Mouse (Mus musculus): ENCODE results near the gene Mndal. TPM values are rescaled to one million over a fixed set of nuclear protein-coding genes. Genes with fewer than 3 reads are reported as not detected.
"Not testable (repeated sequence)": the region's sequence is repeated elsewhere in the genome, so short reads cannot be mapped to it uniquely, and the experiment has no call there.

The Mndal gene
- polyA plus RNA-seq, 1 experiment: 11.4 TPM

DNA sequence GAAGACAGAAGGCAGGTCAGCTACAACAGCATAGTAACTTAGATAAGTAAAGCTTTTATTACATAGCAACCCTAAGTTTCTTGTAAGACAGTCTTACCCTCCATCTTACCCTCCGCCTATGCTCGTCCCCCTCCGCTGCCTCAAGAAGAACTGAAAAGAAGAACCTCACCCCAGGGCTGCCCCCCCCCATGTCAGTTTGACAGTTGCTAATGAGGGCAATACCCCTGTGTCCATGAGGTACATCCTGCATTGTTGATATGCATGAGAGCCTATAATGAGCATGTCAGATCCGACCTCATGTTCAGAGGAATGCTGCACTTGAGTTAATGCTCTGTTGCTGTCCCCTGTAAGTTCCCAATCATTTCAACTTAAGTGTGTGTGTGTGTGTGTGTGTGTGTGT lies 89.4 kb downstream of the Mndal start:
- H3K4me1 ChIP-seq (ENCODE audit: control insufficient read depth, insufficient read depth, insufficient read length, low read length); H3K4me3 ChIP-seq (ENCODE audit: insufficient read depth, low read depth, low read length); H3K27ac ChIP-seq (replicated peaks; ENCODE audit: low read depth, low read length): not testable (repeated sequence)

DNA sequence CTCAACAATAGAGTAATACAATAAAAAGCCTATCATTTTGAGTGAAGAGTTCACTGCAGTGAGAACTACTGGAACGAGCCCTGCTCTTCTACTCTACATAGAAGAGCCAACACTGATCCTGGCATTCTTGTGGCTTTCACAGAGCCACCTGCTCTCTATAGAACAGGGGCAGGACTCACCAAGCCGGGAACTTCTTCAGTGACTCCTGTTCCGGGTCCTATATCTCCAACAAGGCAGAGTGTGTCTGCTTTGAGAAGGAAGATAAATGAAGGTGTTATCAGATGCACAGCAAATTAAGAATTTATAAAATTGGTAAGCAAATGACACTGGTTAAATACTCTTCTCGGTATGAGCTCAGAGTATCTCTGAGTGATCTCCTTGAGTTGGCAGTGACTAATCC lies 96.1 kb downstream of the Mndal start:
- not testable (repeated sequence) for H3K27ac ChIP-seq (replicated peaks; ENCODE audit: low read depth, low read length); H3K4me1 ChIP-seq (ENCODE audit: control insufficient read depth, insufficient read depth, insufficient read length, low read length); H3K4me3 ChIP-seq (ENCODE audit: insufficient read depth, low read depth, low read length)

DNA sequence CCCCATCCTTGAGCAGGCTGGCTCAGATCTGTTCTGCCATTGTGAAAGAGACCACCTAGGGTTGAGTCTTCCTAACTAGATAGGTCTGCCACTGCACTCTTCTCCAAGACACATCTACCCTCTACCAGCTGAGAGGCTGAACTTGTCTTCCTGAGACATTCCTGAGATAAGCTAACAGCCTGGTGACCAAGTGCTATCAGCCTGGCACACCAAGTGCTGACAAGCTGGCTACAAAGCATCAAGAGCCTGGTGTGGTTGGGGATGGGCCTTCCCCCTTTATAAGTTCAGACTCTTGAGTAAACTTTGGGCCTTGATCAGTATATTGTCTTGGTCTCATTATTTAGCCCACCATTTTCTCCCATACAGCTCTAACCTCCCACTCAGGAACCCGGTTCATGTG lies 97.5 kb downstream of the Mndal start:
- Histone ChIP-seq H3K4me3 (ENCODE audit: insufficient read depth, low read depth, low read length) (no peak overlapping the region), H3K27ac (replicated peaks; ENCODE audit: low read depth, low read length) (no peak overlapping the region), H3K4me1 (ENCODE audit: control insufficient read depth, insufficient read depth, insufficient read length, low read length) (no peaks in the 10 kb centered on the region)

DNA sequence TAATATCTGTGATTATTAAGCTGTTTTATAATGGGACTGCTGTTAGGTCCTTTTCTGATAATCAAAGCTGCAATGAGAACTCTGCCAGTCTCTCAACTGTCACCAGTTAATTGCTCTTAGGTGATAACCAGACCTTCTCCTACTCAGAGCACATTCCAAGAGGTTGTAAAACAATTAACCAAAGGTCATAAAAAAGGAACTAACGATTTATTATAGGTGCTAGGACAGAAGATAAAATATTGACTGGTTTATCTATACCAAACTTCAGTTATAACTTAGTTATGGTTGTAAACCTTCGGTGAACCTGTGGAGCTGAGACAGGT lies 120.8 kb downstream of the Mndal start:
- not testable (repeated sequence) for H3K4me1 ChIP-seq (ENCODE audit: control insufficient read depth, insufficient read depth, insufficient read length, low read length); H3K27ac ChIP-seq (replicated peaks; ENCODE audit: low read depth, low read length); H3K4me3 ChIP-seq (ENCODE audit: insufficient read depth, low read depth, low read length)

GRCm38 (mm10) chr1:173820794-173821480 lies 121.4 kb downstream of the Mndal start:
- H3K4me3 ChIP-seq (ENCODE audit: insufficient read depth, low read depth, low read length); H3K4me1 ChIP-seq (ENCODE audit: control insufficient read depth, insufficient read depth, insufficient read length, low read length); H3K27ac ChIP-seq (replicated peaks; ENCODE audit: low read depth, low read length): not testable (repeated sequence)

DNA sequence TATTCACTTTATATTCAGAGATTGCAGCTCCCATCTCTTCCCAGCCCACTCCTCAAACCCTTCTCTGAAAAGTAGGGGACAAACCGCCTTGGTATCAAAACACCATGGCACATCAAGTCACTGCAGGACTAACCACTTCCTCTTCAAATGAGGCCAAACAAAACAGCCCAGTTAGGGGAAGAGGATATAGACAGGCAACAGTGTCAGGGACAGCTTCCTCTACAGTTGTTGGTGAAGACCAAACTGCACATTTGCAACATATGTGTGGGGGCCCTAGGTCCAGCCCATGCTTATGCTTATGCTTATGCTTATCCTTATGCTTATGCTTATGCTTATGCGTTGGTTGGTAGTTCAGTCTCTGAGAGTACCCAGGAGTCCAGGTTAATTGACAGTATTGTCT lies 133.0 kb downstream of the Mndal start:
- H3K4me3 ChIP-seq (ENCODE audit: insufficient read depth, low read depth, low read length); H3K4me1 ChIP-seq (ENCODE audit: control insufficient read depth, insufficient read depth, insufficient read length, low read length); H3K27ac ChIP-seq (replicated peaks; ENCODE audit: low read depth, low read length): not testable (repeated sequence)

GRCm38 (mm10) chr1:173802689-173803281 lies 139.5 kb downstream of the Mndal start:
- H3K4me3 ChIP-seq (ENCODE audit: insufficient read depth, low read depth, low read length): peak overlapping the region; percentile 51
- not testable (repeated sequence) for H3K4me1 ChIP-seq (ENCODE audit: control insufficient read depth, insufficient read depth, insufficient read length, low read length)
- H3K27ac ChIP-seq (replicated peaks; ENCODE audit: low read depth, low read length): peak overlapping the region; percentile 88

GRCm38 (mm10) chr1:173802207-173802606 lies 140.1 kb downstream of the Mndal start:
- peak overlapping the region; percentile 80 for H3K27ac ChIP-seq (replicated peaks; ENCODE audit: low read depth, low read length)
- peak overlapping the region; percentile 51 for H3K4me3 ChIP-seq (ENCODE audit: insufficient read depth, low read depth, low read length)
- H3K4me1 ChIP-seq (ENCODE audit: control insufficient read depth, insufficient read depth, insufficient read length, low read length): not testable (repeated sequence)

DNA sequence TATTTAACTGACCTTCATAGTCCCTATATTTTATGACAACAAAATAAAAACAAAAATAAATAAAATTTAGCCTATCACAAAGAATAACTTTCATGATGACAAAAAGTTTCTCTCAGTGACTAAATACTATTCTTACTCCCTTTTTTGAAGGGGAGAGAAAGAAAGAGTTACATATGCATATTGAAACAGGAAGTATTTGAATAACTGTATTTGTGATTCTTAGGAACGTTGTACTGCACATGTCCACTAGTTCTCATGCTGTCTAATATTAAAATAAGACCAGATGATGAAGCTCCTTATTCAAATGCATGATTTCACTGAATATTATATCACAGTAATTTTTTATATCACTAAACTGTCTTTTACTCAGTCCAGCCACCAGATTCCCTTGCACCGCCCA lies 140.5 kb downstream of the Mndal start:
- peak overlapping the region; percentile 80 for H3K27ac ChIP-seq (replicated peaks; ENCODE audit: low read depth, low read length)
- peak overlapping the region; percentile 51 for H3K4me3 ChIP-seq (ENCODE audit: insufficient read depth, low read depth, low read length)
- H3K4me1 ChIP-seq (ENCODE audit: control insufficient read depth, insufficient read depth, insufficient read length, low read length): not testable (repeated sequence)

Other genes with a start within 250 kb of the Mndal start
- gene Ifi207, start 200.7 kb downstream of the Mndal start, polyA plus RNA-seq (2012; ENCODE audit: insufficient read depth, insufficient read length, missing spikeins): 7.1 and 7.6 TPM in 2 replicates
- gene Ifi204, start 175.5 kb downstream of the Mndal start, polyA plus RNA-seq (2012; ENCODE audit: insufficient read depth, insufficient read length, missing spikeins): 8.9 and 9.4 TPM in 2 replicates
- gene Ifi211, start 29.4 kb downstream of the Mndal start, polyA plus RNA-seq (2012; ENCODE audit: insufficient read depth, insufficient read length, missing spikeins): 5.4 and 7.4 TPM in 2 replicates
- gene Ifi203, start 181 bp upstream of the Mndal start, polyA plus RNA-seq (2012; ENCODE audit: insufficient read depth, insufficient read length, missing spikeins): 13.0 and 14.2 TPM in 2 replicates
- gene Ifi202b, start 40.3 kb upstream of the Mndal start, polyA plus RNA-seq (2012; ENCODE audit: insufficient read depth, insufficient read length, missing spikeins): not detected in 2 replicates
- gene Ifi205, start 89.3 kb upstream of the Mndal start, polyA plus RNA-seq (2012; ENCODE audit: insufficient read depth, insufficient read length, missing spikeins): 13.3 and 17.3 TPM in 2 replicates
- gene Olfr433, start 98.2 kb upstream of the Mndal start, polyA plus RNA-seq (2012; ENCODE audit: insufficient read depth, insufficient read length, missing spikeins): not detected in 2 replicates
- gene Olfr432, start 106.7 kb upstream of the Mndal start, polyA plus RNA-seq (2012; ENCODE audit: insufficient read depth, insufficient read length, missing spikeins): not detected in 2 replicates
- not detected in 2 replicates for gene Olfr430, start 124.1 kb upstream of the Mndal start, polyA plus RNA-seq (2012; ENCODE audit: insufficient read depth, insufficient read length, missing spikeins)
- not detected in 2 replicates for gene Olfr429, start 141.8 kb upstream of the Mndal start, polyA plus RNA-seq (2012; ENCODE audit: insufficient read depth, insufficient read length, missing spikeins)
- gene Olfr427, start 154.4 kb upstream of the Mndal start, polyA plus RNA-seq (2012; ENCODE audit: insufficient read depth, insufficient read length, missing spikeins): not detected in 2 replicates
- gene Olfr231, start 178.7 kb upstream of the Mndal start, polyA plus RNA-seq (2012; ENCODE audit: insufficient read depth, insufficient read length, missing spikeins): not detected in 2 replicates
- not detected in 2 replicates for gene Olfr424, start 189.0 kb upstream of the Mndal start, polyA plus RNA-seq (2012; ENCODE audit: insufficient read depth, insufficient read length, missing spikeins)
- not detected in 2 replicates for gene Olfr420, start 213.1 kb upstream of the Mndal start, polyA plus RNA-seq (2012; ENCODE audit: insufficient read depth, insufficient read length, missing spikeins)
- gene Spta1, start 230.3 kb upstream of the Mndal start, polyA plus RNA-seq (2012; ENCODE audit: insufficient read depth, insufficient read length, missing spikeins): 0.25 TPM in 1 of 2 replicates, not detected in the other